Mouse (Mus musculus) cerebellum, adult 11-12 months (tissue): ENCODE data around the gene Rpl19.

Experiments
- DNase-seq: peaks from one replicate; pipeline ENCODE4 v3.0.0; 2022

Gene Rpl19

DNA sequence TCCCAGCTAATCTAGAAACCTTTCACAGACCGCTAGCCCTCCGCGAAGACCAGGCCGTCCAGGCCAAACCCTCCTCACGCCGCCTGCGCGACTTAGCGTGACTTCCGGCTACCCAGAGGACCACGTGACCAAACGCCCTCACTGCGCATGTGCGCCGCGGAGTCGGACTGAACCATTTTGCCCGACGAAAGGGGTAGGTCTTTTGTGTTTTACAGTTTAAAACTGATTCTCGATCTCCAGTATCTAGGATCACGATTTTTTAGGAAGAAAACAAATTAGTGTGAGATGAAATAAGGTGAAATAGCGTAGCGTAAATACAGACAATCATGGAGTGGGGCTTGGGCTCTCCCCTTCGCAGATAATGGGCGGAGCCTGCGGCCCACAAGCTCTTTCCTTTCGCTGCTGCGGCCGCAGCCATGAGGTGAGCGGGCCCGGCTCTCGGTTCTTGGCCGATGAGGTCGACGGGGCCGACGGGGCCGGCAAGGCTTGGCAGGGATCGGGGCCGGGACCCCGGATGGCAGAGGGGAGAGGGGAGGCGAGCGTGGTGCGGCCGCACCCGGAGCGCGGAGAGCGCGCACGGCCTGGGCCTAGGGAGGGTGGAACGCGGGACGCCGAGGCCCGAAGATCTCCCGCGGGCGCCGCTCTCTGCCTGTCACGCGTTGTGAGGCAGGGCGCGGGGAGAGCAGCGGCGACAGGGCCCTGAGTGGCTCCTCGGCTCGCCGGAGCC, at the start of gene Rpl19:
Rpl19 (plus strand) TSS at position 141 of the 727 bp plus-strand sequence.
- peak; percentile 92 for DNase-seq

DNA sequence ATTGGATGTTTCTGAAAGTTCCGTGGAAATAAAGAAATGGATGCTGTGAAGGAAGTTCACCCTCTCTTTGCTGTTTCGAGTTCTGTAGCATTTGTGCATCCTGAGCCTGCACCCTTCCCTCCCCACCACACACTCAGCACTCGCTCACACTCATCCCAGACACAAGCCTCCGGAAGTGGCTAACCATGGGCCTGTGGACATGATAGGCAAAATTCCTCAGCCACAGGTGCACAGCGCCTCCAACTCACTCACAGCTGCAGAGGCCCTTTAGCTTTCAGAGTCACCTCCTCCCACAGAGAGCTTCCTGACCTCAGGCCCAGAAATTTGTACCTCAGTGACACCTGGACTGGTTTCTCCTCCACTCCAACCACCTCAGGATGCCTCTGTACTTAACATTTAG, 48.7 kb upstream of the Rpl19 start:
- no peak for DNase-seq

DNA sequence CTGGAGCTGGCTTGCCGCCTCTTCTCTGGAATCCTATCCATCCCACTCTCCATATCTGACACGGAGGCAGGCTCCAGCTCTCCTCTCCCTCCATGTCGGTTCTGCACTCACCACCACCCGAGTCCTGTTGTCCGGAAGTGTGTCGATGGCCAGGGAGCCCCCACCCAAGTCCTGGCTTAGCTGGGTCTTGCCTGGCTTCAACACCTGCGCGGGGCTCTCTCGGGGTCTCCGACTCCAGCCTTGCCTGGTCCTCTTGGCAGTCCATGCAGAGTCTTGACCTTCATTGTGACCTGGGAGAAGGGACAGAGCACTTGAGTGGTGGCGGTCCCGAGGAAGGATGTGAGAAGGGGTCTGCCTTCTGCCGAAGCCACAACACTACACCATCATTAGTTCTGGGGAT, 48.1 kb upstream of the Rpl19 start:
- no peak for DNase-seq

DNA sequence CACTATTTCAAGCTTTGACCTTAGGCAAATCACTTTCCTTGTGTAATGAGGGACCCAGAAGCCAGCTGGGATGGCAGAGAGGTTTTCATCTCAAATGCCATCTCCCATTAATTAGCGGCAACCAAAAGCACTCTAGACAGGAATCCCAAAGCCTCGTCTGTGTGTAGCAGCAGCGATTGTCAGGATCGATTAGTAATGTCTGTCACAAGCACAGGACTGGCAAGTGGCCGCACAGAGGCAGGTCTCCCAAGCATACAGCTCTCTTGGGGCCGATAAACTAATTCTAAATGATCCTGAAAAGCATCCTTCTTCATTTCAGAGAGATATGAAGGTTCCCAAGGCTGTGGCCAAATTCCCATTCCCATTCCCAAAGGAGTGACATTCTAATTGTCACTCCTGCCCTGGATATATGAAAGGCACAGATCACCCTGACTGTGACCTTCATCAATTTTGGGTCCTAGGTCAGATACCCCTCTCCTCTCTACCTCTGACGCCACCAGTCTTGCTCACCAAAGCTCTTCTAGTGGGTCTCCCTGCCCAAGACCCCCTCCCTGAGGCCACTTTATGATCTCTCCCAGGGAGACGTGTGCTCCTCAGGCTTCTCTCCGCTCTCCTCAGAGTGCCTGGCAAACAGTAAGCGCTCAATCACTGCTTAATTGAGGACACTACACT, 46.5 kb upstream of the Rpl19 start:
- no peak for DNase-seq

DNA sequence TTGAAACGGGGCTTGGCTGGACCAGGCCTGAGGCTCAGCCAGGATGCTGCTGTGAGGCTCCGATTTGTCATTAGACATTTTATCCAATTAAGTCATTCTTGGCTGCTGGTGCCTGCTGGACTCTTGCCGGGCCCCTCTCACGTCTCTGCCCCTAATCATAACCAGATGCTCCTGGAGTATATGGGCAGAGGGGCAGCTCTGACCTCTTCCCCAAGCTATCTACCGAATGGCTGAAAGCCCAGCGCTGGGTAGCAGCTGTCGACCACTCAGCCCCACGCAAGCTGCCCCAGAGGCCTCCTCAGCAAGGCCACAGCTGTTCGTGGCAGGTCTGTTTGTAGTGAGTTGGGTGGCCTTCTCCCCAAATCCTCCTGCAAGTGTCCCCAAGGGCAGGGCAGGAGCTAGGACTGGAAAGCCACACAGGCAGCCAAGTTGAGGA, 46.0 kb upstream of the Rpl19 start:
- DNase-seq = no peak

DNA sequence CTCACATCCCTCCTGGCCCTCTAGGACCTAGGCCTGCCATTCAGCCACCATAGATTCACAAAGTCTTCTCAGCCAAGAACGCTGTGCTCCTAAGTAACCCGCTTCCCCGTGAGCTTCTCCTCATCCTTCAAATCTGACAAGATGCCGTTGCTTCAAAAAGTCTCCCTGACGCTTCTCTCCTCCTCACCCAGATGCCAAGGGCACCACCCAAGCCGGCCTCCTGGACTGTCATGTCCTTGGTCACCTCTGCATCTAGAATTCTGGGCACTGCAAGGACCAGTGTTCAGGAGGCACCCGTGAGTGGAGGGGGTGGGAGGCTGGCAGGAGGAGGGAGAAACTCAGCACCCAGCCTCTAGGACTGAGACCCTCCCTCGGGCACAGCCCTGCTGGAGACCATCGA, 43.8 kb upstream of the Rpl19 start:
- DNase-seq = no peak

DNA sequence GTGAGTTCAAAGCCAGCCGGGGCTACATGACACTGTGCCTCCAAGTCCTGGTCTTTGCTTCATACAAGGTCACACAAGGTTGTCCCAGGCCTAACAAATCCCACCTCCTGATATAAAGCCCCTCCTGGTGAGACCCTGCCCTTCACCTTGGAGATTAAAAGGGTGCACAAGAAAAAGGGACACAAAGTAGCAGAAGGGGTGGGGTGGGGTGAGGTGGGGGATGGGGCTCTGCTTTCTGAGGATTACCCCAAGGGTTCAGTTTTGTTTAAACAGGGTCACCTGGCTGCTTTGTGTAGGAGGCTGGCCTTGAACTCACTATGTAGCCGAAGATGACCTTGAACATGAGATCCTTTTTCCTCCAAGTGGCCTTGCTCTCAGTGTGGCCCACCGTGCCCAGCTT, 43.0 kb upstream of the Rpl19 start:
- no peak for DNase-seq

DNA sequence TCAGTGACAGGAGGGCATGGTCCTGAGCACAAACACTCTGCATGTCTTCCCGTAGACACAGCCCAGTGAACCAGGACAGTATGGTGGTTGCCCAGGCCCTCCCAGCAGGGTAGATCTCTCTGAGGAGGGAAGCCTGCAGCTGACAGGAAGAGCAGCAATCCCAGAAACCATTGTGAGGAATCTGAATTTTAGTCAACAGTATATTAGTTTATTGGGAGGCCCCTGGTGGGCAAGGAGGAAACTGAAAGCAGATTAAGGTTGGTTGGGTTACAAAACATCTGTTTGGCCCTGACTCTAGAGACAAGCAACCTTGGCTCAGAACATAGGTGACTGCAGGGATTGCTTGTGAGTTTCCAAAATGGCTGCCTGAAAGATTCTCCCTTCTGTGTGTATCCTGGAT, 42.5 kb upstream of the Rpl19 start:
- DNase-seq = no peak

DNA sequence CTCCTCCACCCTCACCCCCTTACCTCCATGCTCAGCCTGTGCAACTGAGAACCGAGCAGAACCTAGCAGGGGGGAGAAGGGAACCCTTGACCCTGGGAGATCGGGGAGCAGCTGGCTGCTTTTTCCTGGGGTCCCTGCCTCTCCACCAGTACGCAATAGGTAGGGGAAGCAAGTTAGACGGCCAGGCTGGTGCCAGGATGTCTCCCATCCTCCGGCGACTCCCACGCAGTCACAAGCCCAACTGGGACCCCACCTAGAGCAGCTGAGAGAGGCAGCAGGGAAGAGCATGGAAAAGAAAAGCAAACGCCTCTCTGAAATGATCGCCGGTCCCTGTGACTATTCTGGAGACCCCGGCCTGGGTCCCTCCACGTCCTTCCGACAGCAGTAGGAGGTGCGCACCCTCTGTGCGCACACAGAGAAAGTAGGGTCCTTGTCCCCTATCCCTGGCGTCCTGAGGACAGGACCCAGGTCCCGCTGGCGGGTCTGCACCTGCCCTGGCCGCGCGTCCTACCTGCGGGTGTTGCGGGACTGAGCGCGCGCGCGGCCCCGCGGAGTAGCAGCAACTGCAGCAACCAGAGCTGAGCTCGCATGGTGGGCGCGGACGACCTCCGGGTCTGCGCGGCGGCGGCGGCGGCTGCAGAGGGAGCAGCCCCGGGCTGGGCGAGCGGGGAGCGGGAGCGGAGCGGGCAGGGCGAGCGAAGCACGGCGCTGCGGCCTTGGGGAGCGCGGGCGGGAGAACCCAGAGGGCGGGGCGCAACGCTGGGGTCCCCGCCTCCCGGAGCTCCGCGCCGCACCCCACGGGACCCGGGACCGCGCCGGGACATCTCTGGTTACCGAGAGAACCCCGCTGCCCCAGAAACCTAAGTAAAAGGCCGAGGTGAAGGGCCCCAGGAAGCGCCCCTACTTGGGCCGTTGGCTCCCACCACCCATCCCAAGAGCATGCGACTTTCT, 40.5 kb upstream of the Rpl19 start, which contains the start of gene Plxdc1:
Plxdc1 (minus strand) TSS at position 718 of the 951 bp plus-strand sequence.
- DNase-seq = no peak

DNA sequence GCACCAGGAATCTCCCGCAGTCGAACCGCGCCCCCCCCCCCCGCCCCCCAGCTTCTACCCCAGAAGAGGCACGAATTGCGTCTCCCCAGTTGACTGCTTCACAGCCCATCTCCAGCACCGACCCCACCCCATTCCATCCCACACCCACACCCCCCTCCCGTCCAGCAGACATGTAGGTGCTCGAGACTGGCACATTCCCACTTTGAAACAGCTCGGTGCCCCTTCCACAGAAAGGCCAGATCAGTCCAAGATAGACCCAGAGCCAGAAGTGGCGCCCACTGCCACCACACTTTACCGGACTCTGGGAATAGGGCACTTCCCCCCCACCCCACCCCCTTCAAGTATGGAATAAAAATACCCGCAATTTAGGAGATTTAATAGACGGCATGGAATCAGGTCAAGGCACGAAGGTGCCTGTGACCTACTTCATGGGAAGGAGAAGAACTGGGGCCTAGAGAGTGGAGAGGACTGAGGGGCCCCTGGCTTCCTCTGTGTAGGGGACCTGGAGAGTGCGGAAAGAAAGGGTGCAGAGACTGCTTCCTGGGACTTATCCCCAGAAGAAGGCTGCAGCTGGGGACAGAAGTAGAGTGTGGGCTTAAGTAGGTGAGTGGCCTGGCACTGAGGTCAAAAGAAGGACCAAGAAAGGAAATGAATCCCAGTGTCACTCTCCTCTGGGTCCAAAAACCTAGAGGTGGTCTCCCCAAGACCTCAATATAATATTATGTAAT, 39.6 kb upstream of the Rpl19 start:
- DNase-seq = no peak

DNA sequence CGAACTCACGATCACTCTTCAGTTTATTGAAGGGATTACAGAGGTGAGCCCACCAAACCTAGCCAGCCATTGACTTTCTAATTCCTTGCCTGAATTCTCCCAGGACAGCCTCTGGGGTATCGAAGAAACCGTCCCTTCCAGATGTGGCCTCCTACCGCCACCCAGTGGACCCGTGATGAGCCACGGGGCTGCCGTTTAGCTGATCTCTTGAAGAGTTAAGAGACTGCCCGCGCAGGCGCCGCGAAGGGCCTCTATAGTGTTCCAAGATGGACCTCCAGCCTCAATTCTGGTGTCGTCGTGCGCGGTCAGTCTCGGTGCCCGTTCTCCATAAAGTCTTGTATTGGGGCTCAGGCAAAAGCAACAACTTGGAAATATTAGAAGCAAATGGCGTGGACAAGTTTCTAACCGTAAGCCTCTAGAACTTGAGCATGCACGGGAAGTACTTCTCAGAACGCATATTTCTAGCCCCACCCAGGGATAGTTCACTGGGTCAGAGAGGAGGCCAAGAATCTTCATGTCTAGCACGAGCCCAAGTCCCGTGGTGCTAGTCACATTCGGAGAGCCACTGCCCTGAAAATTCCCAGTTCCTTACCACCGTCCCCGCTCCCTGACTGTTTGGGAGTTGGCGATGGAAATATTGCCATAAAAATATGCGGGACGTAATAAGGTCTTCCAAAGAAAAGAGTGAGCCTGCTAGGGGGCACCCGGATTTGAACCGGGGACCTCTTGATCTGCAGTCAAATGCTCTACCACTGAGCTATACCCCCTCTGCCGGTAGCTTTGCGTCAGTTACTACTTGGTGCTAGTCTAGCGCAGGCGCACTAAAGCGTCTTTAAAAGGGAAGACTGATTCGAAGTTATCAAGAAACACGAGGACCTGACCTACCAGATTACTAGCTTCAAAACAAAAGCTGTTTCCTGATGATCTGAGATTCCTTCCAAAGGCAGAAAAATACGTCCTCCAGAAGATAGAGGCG, 38.7 kb upstream of the Rpl19 start:
- DNase-seq = peak; percentile 90

DNA sequence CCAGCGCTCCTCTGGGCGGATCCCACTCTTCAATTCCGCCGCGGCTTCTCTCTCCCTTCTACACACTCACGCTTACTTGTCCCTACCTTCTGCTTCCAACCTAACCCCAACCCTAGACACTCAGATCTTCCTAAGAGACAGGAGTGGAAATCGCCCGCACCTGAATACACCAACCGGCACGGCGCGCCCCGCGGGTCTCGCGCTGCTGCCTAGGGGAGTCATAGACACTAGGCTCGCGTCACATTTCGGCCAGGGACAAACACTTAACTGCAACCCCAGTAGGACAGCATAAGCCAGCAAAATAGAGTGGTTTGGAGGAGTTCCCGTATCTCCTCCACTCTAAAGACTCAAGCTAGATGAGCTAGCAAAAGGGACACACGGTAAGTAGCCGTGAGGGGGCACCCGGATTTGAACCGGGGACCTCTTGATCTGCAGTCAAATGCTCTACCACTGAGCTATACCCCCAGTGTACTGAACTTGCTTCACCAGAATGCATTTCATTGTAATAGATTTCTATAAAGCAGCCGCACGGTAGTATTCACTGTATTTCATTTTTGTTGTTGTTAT, 37.9 kb upstream of the Rpl19 start:
- peak; percentile 86 for DNase-seq

DNA sequence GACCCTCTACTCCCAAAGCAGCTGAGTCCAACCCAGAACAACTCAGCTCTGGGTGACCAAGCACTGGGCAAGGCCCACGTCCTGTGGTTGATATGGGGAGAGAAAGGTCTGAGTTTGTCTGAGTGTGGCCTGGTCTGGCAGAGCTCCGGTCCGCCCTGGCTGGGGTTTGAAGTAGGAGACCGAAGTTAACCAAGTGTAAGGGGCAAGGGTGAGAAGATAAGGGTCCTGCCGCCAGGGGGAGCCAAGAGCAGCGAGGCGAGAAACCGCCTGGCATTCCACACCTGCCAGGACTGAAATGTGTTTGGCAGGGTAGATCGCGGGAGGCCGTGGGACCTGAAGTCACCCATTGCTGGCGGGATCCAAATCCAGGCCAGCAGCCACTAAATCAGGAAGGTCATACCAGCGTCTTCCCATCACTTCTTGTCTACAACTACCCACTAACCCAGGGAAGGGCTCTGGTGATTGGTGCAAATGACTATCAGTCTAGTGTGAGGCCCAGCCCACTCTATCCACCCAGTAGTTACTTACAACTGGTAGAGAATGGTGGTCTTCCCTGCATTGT, 31.9 kb upstream of the Rpl19 start:
- DNase-seq = peak; percentile 65

DNA sequence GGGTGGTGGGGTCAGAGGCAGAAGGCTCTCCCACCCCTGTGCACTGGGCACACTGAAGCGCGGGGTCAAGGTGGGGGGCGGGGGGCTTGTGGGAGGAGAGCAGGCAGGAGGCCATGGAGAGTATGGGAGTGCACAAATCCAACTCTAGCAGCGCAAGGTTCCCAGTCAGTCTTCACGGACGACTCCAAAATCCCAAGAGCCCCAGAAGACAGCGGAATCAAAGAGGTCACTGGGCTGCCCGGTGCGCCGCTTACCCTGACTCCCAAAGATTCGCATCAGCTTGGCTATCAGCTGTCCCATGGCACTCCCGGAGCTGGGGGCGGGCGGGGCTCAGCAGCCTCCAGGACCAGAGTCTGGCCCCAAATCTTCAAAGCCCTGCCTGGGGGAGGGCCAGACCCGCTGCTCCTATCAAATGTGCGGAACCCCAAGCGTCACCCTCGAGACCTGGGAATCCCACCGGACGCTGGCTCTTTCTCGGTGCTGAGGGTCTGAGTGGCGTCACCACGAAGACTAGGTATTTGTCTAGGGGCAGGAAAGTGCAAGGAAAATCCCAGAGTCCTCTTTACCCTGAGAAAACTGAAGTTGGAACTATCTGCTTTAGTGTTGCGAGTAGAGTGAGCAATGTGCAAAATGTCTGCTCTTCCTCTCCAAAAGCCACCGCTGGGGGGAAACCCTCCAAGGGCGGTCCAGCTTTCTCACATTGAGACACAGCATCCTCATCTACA, 30.8 kb upstream of the Rpl19 start, which contains the start of gene Arl5c:
Arl5c (minus strand) TSS at position 618 of the 725 bp plus-strand sequence.
- no peak for DNase-seq

DNA sequence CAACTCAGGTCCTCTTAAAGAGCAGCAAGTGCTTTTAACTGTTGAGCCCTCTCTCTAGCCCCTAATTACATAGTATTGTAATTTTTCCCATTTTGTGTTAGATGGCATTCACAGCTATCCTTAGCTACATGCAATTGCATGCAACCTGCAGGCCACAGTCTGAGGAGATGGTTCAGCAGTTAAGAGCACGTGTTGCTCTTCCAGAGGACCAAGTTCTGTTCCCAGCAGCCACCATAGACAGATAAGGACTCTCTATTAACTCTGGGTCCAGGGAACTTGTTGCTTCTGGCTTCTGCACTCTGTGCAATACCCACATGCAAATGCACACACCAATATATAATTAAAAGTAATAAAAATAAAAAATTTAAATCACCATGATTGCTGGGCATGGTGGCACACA, 29.8 kb upstream of the Rpl19 start:
- no peak for DNase-seq

DNA sequence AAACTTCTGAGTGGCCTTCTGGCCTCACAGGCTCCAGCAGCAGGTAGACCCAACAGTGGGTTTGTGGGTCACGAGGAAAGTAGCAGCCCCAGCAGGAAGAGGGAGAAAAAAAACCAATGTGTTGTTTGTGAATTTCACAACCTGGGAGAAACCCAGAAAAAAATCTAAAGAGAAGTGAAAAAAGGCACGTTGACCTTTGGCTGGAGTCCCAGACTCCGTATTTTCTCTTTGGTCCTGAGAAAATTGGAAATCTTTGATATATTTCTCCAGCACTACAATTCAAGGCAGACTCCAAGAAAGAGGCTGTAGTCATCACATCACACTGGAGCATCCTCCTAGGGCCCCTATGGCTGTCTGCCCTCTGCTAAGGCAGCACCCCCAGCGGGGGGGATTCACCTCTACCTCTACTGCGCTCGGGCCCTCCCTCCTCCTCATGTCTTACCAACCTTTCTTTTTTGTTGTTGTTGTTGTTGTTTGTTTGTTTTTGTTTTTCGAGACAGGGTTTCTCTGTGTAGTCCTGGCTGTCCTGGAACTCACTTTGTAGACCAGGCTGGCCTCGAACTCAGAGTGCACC, 29.0 kb upstream of the Rpl19 start:
- DNase-seq = no peak

DNA sequence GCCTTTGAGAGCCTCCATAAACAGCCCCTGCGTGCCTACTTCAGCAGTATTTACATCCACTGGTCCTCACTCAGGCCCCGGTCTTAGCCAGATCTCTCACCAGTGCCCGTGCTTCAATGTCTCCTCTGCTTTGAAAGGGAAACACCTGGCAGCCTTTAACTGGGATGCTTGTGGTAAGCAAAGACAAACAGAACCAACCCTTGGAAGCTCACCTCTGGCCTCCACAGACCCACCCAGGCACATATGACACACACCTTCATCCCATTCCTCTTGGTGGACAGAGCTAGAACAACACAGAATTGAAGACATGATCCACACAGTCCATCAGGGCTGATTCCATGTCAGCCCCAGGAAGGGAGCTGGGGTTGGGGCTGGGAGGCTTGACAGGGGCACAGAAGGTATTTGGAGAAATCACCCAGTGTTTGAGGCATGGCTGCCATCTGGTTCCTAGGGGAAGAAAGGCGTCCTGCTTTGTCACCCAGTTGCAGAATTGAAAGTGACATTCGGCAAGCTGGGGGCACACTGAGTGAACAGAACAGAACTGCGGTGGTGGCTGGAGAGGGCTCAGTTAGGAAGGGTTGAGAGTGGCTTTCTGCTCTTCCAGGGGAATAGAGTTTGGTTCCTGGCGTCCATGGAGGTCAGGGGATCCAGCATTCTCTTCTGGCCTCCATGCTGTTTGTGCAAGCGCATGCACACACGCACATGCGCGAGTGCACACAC, 28.3 kb upstream of the Rpl19 start:
- no peak for DNase-seq

DNA sequence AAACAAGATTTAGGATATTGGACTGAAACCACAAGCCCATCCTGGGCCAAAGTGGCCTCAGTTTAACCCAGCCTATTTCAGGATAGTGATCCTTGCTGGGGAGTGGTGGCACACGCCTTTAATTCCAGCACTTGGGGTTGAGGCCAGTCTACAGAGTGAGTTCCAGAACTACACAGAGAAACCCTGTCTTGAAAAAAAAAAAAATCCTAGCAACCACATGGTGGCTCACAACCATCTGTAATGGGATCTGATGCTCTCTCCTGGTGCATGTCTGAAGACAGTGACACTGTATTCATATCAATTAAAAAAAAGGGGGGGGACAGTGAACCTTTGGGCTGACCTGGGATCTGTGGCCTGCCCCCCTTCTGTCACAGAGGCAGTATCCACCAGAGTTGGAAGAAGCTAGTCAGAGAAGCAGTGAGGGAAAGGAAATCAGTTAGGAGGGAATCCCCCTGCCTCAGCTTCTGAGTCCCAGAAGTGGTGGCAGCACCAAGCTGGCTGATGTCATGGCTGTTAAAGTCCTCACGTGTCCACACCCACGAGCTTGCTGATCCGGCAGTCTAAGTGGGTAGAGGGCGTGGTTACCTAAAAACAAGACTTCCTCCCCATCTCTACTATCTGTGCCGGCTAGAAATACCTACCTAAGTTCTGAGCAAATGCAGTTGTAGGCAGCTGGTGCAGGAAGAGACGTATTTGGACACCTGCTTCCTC, 27.5 kb upstream of the Rpl19 start:
- DNase-seq = no peak
